Mouse (Mus musculus): Measurements from ENCODE around the gene Rap2a. TPM values are rescaled to one million over a fixed set of nuclear protein-coding genes. Genes with fewer than 3 reads are reported as not detected.

Gene Rap2a
- total RNA-seq (2014; fragmentation: Nextera tagmentation) (21.4 and 25.1 TPM in 2 replicates), total RNA-seq (2017) (7.4 and 8.7 TPM in 2 replicates), polyA plus RNA-seq (2012) (3.6 and 3.7 TPM in 2 replicates)

GRCm38 (mm10) chr14:120477982-120478568, at the start of gene Rap2a:
TSS of gene Rap2a (plus strand) at chr14:120478444.
- Histone ChIP-seq H3K9me3 (replicated peaks) (no peaks in the 10 kb centered on the region; the same call in 1 of the 2 replicates), H3K4me3 (ENCODE audit: low read depth, low read length) (peak within 1 kb of the TSS; percentile 77), H3K36me3 (replicated peaks) (peaks cover 19% of the 10 kb centered on the region), H3K4me1 (ENCODE audit: insufficient read depth, low read depth, low read length) (peaks cover 36% of the 10 kb centered on the region), H3K27me3 (ENCODE audit: insufficient read depth, low read length) (no peaks in the 10 kb centered on the region; the same call in 1 of the 2 replicates)
- ATAC-seq (ENCODE audit: extremely low read depth, insufficient number of reproducible peaks, low FRiP score, poor library complexity, severe bottlenecking) (peak; percentile 57), DNase-seq (ENCODE audit: low spot score) (peak; percentile 94)
- peak; percentile 63; the same call in 1 of the 2 replicates for TF ChIP-seq POLR2AphosphoS5 (IDR thresholded peaks at IDR 0.05; ENCODE audit: insufficient replicate concordance, low read depth, low read length)
- no peak for TF ChIP-seq GATA2 (IDR thresholded peaks at IDR 0.05; ENCODE audit: borderline replicate concordance, low read depth, low read length)

- no peak for ATAC-seq (ENCODE audit: extremely low read depth, insufficient number of reproducible peaks, low FRiP score, poor library complexity, severe bottlenecking)
- H3K4me3 ChIP-seq (ENCODE audit: low read depth, low read length) = no peak overlapping the region
- TF ChIP-seq TAL1 (conservative IDR thresholded peaks at IDR 0.05; ENCODE audit: low read depth, low read length) (no peak), CTCF (IDR thresholded peaks at IDR 0.05; ENCODE audit: low read depth, low read length) (no peak), POLR2AphosphoS5 (IDR thresholded peaks at IDR 0.05; ENCODE audit: insufficient replicate concordance, low read depth, low read length) (no peak), GATA1 (IDR thresholded peaks at IDR 0.05; ENCODE audit: borderline replicate concordance, low read length) (no peak), GATA2 (IDR thresholded peaks at IDR 0.05; ENCODE audit: borderline replicate concordance, low read depth, low read length) (no peak)
- H3K36me3 ChIP-seq (replicated peaks) = peaks cover 23% of the 10 kb centered on the region
- DNase-seq (ENCODE audit: low spot score) = no peak
- no peaks in the 10 kb centered on the region for H3K9me3 ChIP-seq (replicated peaks)
- no peaks in the 10 kb centered on the region for H3K4me1 ChIP-seq (ENCODE audit: insufficient read depth, low read depth, low read length)
- no peaks in the 10 kb centered on the region for H3K27me3 ChIP-seq (ENCODE audit: insufficient read depth, low read length)
These were observed 49.7 kb upstream of the Rap2a start for GRCm38 (mm10) chr14:120428497-120428896.

- Histone ChIP-seq H3K27me3 (ENCODE audit: insufficient read depth, low read length) (no peaks in the 10 kb centered on the region), H3K9me3 (replicated peaks) (no peaks in the 10 kb centered on the region), H3K4me1 (ENCODE audit: insufficient read depth, low read depth, low read length) (no peaks in the 10 kb centered on the region), H3K36me3 (replicated peaks) (peaks cover 3% of the 10 kb centered on the region), H3K4me3 (ENCODE audit: low read depth, low read length) (no peak overlapping the region)
- DNase-seq (ENCODE audit: low spot score) (no peak), ATAC-seq (ENCODE audit: extremely low read depth, insufficient number of reproducible peaks, low FRiP score, poor library complexity, severe bottlenecking) (no peak; the same call in 1 of the 2 replicates)
- TF ChIP-seq POLR2AphosphoS5 (IDR thresholded peaks at IDR 0.05; ENCODE audit: insufficient replicate concordance, low read depth, low read length) (no peak), GATA2 (IDR thresholded peaks at IDR 0.05; ENCODE audit: borderline replicate concordance, low read depth, low read length) (no peak), TAL1 (conservative IDR thresholded peaks at IDR 0.05; ENCODE audit: low read depth, low read length) (no peak), CTCF (IDR thresholded peaks at IDR 0.05; ENCODE audit: low read depth, low read length) (no peak), GATA1 (IDR thresholded peaks at IDR 0.05; ENCODE audit: borderline replicate concordance, low read length) (no peak)
These were observed 45.5 kb upstream of the Rap2a start for GRCm38 (mm10) chr14:120432773-120433172.

- TF ChIP-seq GATA1 (IDR thresholded peaks at IDR 0.05; ENCODE audit: borderline replicate concordance, low read length) (no peak), GATA2 (IDR thresholded peaks at IDR 0.05; ENCODE audit: borderline replicate concordance, low read depth, low read length) (no peak), TAL1 (conservative IDR thresholded peaks at IDR 0.05; ENCODE audit: low read depth, low read length) (no peak), POLR2AphosphoS5 (IDR thresholded peaks at IDR 0.05; ENCODE audit: insufficient replicate concordance, low read depth, low read length) (no peak), CTCF (IDR thresholded peaks at IDR 0.05; ENCODE audit: low read depth, low read length) (no peak)
- H3K36me3 ChIP-seq (replicated peaks) = peaks cover 3% of the 10 kb centered on the region
- H3K4me3 ChIP-seq (ENCODE audit: low read depth, low read length) = no peak overlapping the region
- H3K9me3 ChIP-seq (replicated peaks) = no peaks in the 10 kb centered on the region
- no peaks in the 10 kb centered on the region for H3K4me1 ChIP-seq (ENCODE audit: insufficient read depth, low read depth, low read length)
- no peak for DNase-seq (ENCODE audit: low spot score)
- no peaks in the 10 kb centered on the region for H3K27me3 ChIP-seq (ENCODE audit: insufficient read depth, low read length)
- ATAC-seq (ENCODE audit: extremely low read depth, insufficient number of reproducible peaks, low FRiP score, poor library complexity, severe bottlenecking) = no peak; the same call in 1 of the 2 replicates
These were observed 44.3 kb upstream of the Rap2a start for GRCm38 (mm10) chr14:120433931-120434398.

- no peaks in the 10 kb centered on the region for H3K36me3 ChIP-seq (replicated peaks)
- H3K4me1 ChIP-seq (ENCODE audit: insufficient read depth, low read depth, low read length) = no peaks in the 10 kb centered on the region
- no peak for TF ChIP-seq CTCF (IDR thresholded peaks at IDR 0.05; ENCODE audit: low read depth, low read length)
- TF ChIP-seq POLR2AphosphoS5 (IDR thresholded peaks at IDR 0.05; ENCODE audit: insufficient replicate concordance, low read depth, low read length) = no peak
- no peak for TF ChIP-seq TAL1 (conservative IDR thresholded peaks at IDR 0.05; ENCODE audit: low read depth, low read length)
- no peak for TF ChIP-seq GATA2 (IDR thresholded peaks at IDR 0.05; ENCODE audit: borderline replicate concordance, low read depth, low read length)
- DNase-seq (ENCODE audit: low spot score) = no peak
- H3K4me3 ChIP-seq (ENCODE audit: low read depth, low read length) = no peak overlapping the region
- no peaks in the 10 kb centered on the region for H3K27me3 ChIP-seq (ENCODE audit: insufficient read depth, low read length)
- ATAC-seq (ENCODE audit: extremely low read depth, insufficient number of reproducible peaks, low FRiP score, poor library complexity, severe bottlenecking) = no peak
- H3K9me3 ChIP-seq (replicated peaks) = no peaks in the 10 kb centered on the region; the same call in 1 of the 2 replicates
These were observed 43.4 kb upstream of the Rap2a start for GRCm38 (mm10) chr14:120434831-120435230.

GRCm38 (mm10) chr14:120440716-120441115, 37.5 kb upstream of the Rap2a start:
- Histone ChIP-seq H3K4me1 (ENCODE audit: insufficient read depth, low read depth, low read length) (no peaks in the 10 kb centered on the region), H3K9me3 (replicated peaks) (peaks cover 5% of the 10 kb centered on the region), H3K36me3 (replicated peaks) (no peaks in the 10 kb centered on the region), H3K27me3 (ENCODE audit: insufficient read depth, low read length) (no peaks in the 10 kb centered on the region), H3K4me3 (ENCODE audit: low read depth, low read length) (no peak overlapping the region)
- no peak for DNase-seq (ENCODE audit: low spot score)
- ATAC-seq (ENCODE audit: extremely low read depth, insufficient number of reproducible peaks, low FRiP score, poor library complexity, severe bottlenecking) = no peak
- TF ChIP-seq TAL1 (conservative IDR thresholded peaks at IDR 0.05; ENCODE audit: low read depth, low read length) (no peak), GATA1 (IDR thresholded peaks at IDR 0.05; ENCODE audit: borderline replicate concordance, low read length) (no peak), CTCF (IDR thresholded peaks at IDR 0.05; ENCODE audit: low read depth, low read length) (no peak)

All from G1E (cell line).